Mouse (Mus musculus) MEL (cell line): ENCODE measurements around the gene Slc16a14. TPM values are rescaled to one million over a fixed set of nuclear protein-coding genes. Genes with fewer than 3 reads are reported as not detected.

Source experiments
- DNase-seq: peaks from one replicate; pipeline ENCODE4 v3.0.0; 2011; ENCODE audit warnings: low read depth, low spot score
- H3K27ac ChIP-seq: 2 replicates; pipeline ENCODE4 v1.5.1; 2012; ENCODE audit warnings: low read depth, mild to moderate bottlenecking, control low read depth, low read length, moderate library complexity; ENCODE audit not compliant: control insufficient read depth
- H3K27me3 ChIP-seq, 2 experiments: fragments of 150-350 bp in 1 of 2; sonication (generic) in 1 of 2; 2 replicates each; pipeline ENCODE4 v1.6.1; 2012; ENCODE audit warnings: low read length in 2 of 2, mild to moderate bottlenecking in 2 of 2, improper control_type of control experiment in 1 of 2, moderate library complexity in 1 of 2; ENCODE audit not compliant: insufficient read depth in 2 of 2, control insufficient read depth in 1 of 2
- H3K36me3 ChIP-seq, 2 experiments: 2 replicates each; pipeline ENCODE4 v1.6.1; 2012 to 2014; ENCODE audit warnings: low read length in 2 of 2, improper control_type of control experiment in 1 of 2, inconsistent platforms in 1 of 2, mild to moderate bottlenecking in 1 of 2; ENCODE audit not compliant: insufficient read depth in 2 of 2, control insufficient read depth in 1 of 2
- H3K4me1 ChIP-seq, 2 experiments: fragments of 150-350 bp in 1 of 2; sonication (generic) in 1 of 2; 2 replicates each; pipeline ENCODE4 v1.6.1; 2012; ENCODE audit warnings: low read length in 2 of 2, improper control_type of control experiment in 1 of 2, mild to moderate bottlenecking in 1 of 2; ENCODE audit not compliant: insufficient read depth in 2 of 2, control insufficient read depth in 1 of 2
- H3K4me3 ChIP-seq, 2 experiments: fragments of 150-350 bp in 1 of 2; sonication (generic) in 1 of 2; 2 replicates each; pipeline ENCODE4 v1.5.1; 2012; ENCODE audit warnings: low read depth in 2 of 2, low read length in 2 of 2, mild to moderate bottlenecking in 2 of 2, moderate library complexity in 2 of 2, control low read depth in 1 of 2, improper control_type of control experiment in 1 of 2; ENCODE audit not compliant: control insufficient read depth in 1 of 2, insufficient read depth in 1 of 2
- H3K79me2 ChIP-seq: 2 replicates; pipeline ENCODE4 v1.6.1; 2012; ENCODE audit warnings: mild to moderate bottlenecking, low read length, moderate library complexity; ENCODE audit not compliant: control insufficient read depth, poor library complexity, insufficient read depth
- H3K9ac ChIP-seq: 2 replicates; pipeline ENCODE4 v1.6.1; 2012; ENCODE audit warnings: low read depth, mild to moderate bottlenecking, control low read depth, low read length, moderate library complexity; ENCODE audit not compliant: control insufficient read depth, poor library complexity, severe bottlenecking
- H3K9me3 ChIP-seq: fragments of 150-350 bp; sonication (generic); replicated peaks from 2 replicates; pipeline ENCODE4 v1.6.1; 2012; ENCODE audit warnings: mild to moderate bottlenecking, low read length, improper control_type of control experiment, moderate library complexity; ENCODE audit not compliant: insufficient read depth
- BHLHE40 ChIP-seq: IDR thresholded peaks from 2 replicates; pipeline ENCODE4 v1.6.1; 2012; ENCODE audit warnings: low read depth, mild to moderate bottlenecking, inconsistent platforms, low read length, improper control_type of control experiment, borderline replicate concordance
- CTCF ChIP-seq, 3 experiments: IDR thresholded peaks in 2 of 3; conservative IDR thresholded peaks in 1 of 3; 2 replicates each; pipeline ENCODE4 v1.5.1; 2011 to 2012; ENCODE audit warnings: low read length in 3 of 3, low read depth in 2 of 3, mild to moderate bottlenecking in 2 of 3, improper control_type of control experiment in 1 of 3, inconsistent platforms in 1 of 3, mixed read lengths in 1 of 3, moderate library complexity in 1 of 3; ENCODE audit not compliant: control insufficient read depth in 1 of 3, insufficient read depth in 1 of 3, poor library complexity in 1 of 3, severe bottlenecking in 1 of 3
- ELF1 ChIP-seq: IDR thresholded peaks from 2 replicates; pipeline ENCODE4 v1.6.1; 2014; ENCODE audit warnings: low read depth, mild to moderate bottlenecking, inconsistent platforms, low read length, improper control_type of control experiment, moderate library complexity
- EP300 ChIP-seq, 2 experiments: IDR thresholded peaks; 2 replicates each; pipeline ENCODE4 v1.6.1; 2011; ENCODE audit warnings: improper control_type of control experiment in 2 of 2, low read length in 2 of 2, low read depth in 1 of 2, mild to moderate bottlenecking in 1 of 2
- HCFC1 ChIP-seq: IDR thresholded peaks from 2 replicates; pipeline ENCODE4 v1.6.1; 2012; ENCODE audit warnings: low read depth, mild to moderate bottlenecking, inconsistent platforms, low read length, improper control_type of control experiment, moderate library complexity
- KAT2A ChIP-seq: conservative IDR thresholded peaks from 2 replicates; pipeline ENCODE4 v1.6.1; 2012; ENCODE audit warnings: low read depth, low read length, improper control_type of control experiment, inconsistent platforms
- MXI1 ChIP-seq: IDR thresholded peaks from 2 replicates; pipeline ENCODE4 v1.6.1; 2011; ENCODE audit warnings: mild to moderate bottlenecking, low read depth, low read length, improper control_type of control experiment
- MYB ChIP-seq: IDR thresholded peaks from 2 replicates; pipeline ENCODE4 v1.6.1; 2011; ENCODE audit warnings: mild to moderate bottlenecking, low read depth, low read length, improper control_type of control experiment
- NRF1 ChIP-seq: IDR thresholded peaks from 2 replicates; pipeline ENCODE4 v1.6.1; 2014; ENCODE audit warnings: low read depth, mild to moderate bottlenecking, inconsistent platforms, low read length, improper control_type of control experiment, moderate library complexity; ENCODE audit not compliant: poor library complexity, insufficient read depth, severe bottlenecking
- RCOR1 ChIP-seq: IDR thresholded peaks from 2 replicates; pipeline ENCODE4 v1.6.1; 2012; ENCODE audit warnings: low read depth, mild to moderate bottlenecking, inconsistent platforms, low read length, improper control_type of control experiment
- TBP ChIP-seq: IDR thresholded peaks from 2 replicates; pipeline ENCODE4 v1.8.0; 2011; ENCODE audit warnings: low read depth, low read length, improper control_type of control experiment
- TCF12 ChIP-seq: IDR thresholded peaks from 2 replicates; pipeline ENCODE4 v1.6.1; 2014; ENCODE audit warnings: low read depth, mild to moderate bottlenecking, inconsistent platforms, low read length, improper control_type of control experiment, moderate library complexity
- ZMIZ1 ChIP-seq: IDR thresholded peaks from 2 replicates; pipeline ENCODE4 v1.6.1; 2012; ENCODE audit warnings: low read depth, mild to moderate bottlenecking, inconsistent platforms, low read length, improper control_type of control experiment, moderate library complexity
- polyA plus RNA-seq, 2 experiments: library from polyadenylated mRNA; stranded (reverse) in 1 of 2; unstranded in 1 of 2; fragments of >175 nt in 1 of 2; fragments of >200 nt in 1 of 2; gene quantifications; 2 replicates each; pipeline versions ENCODE4 v1.2.1 to v1.2.4; 2012; ENCODE audit warnings: low replicate concordance in 2 of 2, low read depth in 1 of 2; ENCODE audit not compliant: insufficient read length in 2 of 2, insufficient read depth in 1 of 2, missing spikeins in 1 of 2
- total RNA-seq: library from RNA; depleted of rRNA; stranded (reverse); fragments of 300-350 nt; gene quantifications from 2 replicates; pipeline ENCODE4 v1.2.3, GENCODE M21; 2012

Slc16a14 gene
- total and polyA plus RNA-seq, 3 experiments: not detected

GRCm38 (mm10) chr1:84868841-84869240 is 66.1 kb downstream of the Slc16a14 start:
- Histone ChIP-seq H3K4me1 (no peaks in the 10 kb centered on the region; a peak in 1 of 4 replicates), H3K79me2 (no peaks in the 10 kb centered on the region), H3K27me3 (no peaks in the 10 kb centered on the region), H3K9me3 (no peaks in the 10 kb centered on the region), H3K36me3 (no peaks in the 10 kb centered on the region), H3K27ac (no peak overlapping the region), H3K4me3 (no peak overlapping the region), H3K9ac (no peak overlapping the region)
- no peak for DNase-seq
- no peak for TF ChIP-seq HCFC1
- TF ChIP-seq RCOR1: no peak
- no peak for TF ChIP-seq TCF12
- no peak for TF ChIP-seq BHLHE40
- no peak for TF ChIP-seq ELF1
- no peak for TF ChIP-seq NRF1
- TF ChIP-seq MXI1: no peak
- TF ChIP-seq CTCF (IDR thresholded peaks at IDR 0.05 in 2 of 3, conservative IDR thresholded peaks at IDR 0.05 in 1 of 3; ENCODE audit: control insufficient read depth in 1 of 3, insufficient read depth in 1 of 3, low read depth in 2 of 3, low read length in 3 of 3, poor library complexity in 1 of 3, severe bottlenecking in 1 of 3): no peak
- no peak for TF ChIP-seq EP300 (IDR thresholded peaks at IDR 0.05; ENCODE audit: low read depth in 1 of 2, low read length in 2 of 2)
- TF ChIP-seq, all 39 proteins: peak for 0

GRCm38 (mm10) chr1:84868311-84868710 is 66.6 kb downstream of the Slc16a14 start:
- H3K27ac ChIP-seq: no peak overlapping the region
- H3K9me3 ChIP-seq: no peaks in the 10 kb centered on the region
- TF ChIP-seq MYB: no peak
- H3K79me2 ChIP-seq: no peaks in the 10 kb centered on the region
- H3K27me3 ChIP-seq: no peaks in the 10 kb centered on the region
- no peaks in the 10 kb centered on the region for H3K36me3 ChIP-seq
- H3K4me3 ChIP-seq: no peak overlapping the region
- H3K4me1 ChIP-seq: no peaks in the 10 kb centered on the region; a peak in 1 of 4 replicates
- DNase-seq: no peak
- no peak overlapping the region for H3K9ac ChIP-seq

GRCm38 (mm10) chr1:84866706-84867230 is 68.2 kb downstream of the Slc16a14 start:
- Histone ChIP-seq H3K27me3 (no peaks in the 10 kb centered on the region), H3K4me3 (no peak overlapping the region), H3K9me3 (no peaks in the 10 kb centered on the region), H3K79me2 (no peaks in the 10 kb centered on the region), H3K9ac (no peak overlapping the region), H3K4me1 (no peaks in the 10 kb centered on the region; a peak in 1 of 4 replicates), H3K36me3 (no peaks in the 10 kb centered on the region), H3K27ac (no peak overlapping the region)
- DNase-seq: no peak
- TF ChIP-seq TCF12: no peak
- TF ChIP-seq TBP: no peak
- no peak for TF ChIP-seq HCFC1
- no peak for TF ChIP-seq KAT2A
- TF ChIP-seq ZMIZ1: no peak
